Mouse (Mus musculus): ENCODE measurements around the gene Slc25a25.
"Not testable (repeated sequence)": the region's sequence is repeated elsewhere in the genome, so short reads cannot be mapped to it uniquely, and the experiment has no call there.

Gene Slc25a25

DNA sequence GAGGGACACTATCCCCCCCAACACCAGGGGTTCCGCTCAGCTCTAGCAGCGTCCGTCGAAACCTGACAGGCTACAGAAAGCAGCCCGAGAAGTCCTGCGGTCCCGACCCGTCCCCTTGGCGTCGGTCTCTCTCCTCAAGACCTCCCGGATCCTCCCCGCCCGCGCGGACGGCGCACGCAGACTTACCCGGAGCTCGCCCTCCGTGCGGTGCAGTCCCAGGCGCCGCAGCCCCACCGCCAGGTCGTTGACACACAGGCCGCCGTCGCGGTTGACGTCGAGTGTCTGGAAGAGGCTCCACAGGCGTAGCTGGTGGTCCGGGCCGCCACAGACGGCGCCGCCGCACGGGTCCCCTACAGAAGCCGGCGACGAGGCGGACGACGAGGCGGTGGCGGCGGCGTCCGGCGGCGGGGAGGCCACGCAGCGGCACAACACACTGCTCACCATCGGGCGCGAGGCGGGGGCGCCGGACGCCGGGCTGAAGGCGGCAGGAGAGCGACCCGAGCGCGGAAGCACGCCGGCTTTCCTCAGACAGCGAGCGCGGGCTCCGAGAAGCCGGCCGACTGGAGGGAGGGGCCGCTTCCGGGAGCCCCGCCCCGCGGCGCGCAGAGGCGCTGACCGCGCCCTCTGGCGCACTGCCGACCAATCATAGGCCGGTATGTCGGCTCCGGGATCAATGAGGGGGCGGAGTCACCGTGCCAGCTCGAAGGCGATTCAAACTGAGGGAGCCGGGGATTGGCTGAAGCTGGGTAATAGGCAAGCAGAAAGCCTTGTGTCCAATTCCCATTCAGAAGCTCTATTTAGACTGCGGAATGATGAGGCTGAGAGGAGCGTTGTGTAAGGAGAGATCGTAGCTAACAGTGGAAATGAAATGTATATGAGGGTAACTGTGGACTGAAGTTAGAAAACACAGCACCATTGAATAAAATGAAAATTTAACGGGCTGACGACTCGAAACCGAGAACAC, at the start of gene Slc25a25:
Gene Slc25a25 (minus strand): TSS at position 565 of the 964 bp plus-strand sequence.
- DNase-seq (ENCODE audit: low read depth, low spot score) = peak; percentile 99

DNA sequence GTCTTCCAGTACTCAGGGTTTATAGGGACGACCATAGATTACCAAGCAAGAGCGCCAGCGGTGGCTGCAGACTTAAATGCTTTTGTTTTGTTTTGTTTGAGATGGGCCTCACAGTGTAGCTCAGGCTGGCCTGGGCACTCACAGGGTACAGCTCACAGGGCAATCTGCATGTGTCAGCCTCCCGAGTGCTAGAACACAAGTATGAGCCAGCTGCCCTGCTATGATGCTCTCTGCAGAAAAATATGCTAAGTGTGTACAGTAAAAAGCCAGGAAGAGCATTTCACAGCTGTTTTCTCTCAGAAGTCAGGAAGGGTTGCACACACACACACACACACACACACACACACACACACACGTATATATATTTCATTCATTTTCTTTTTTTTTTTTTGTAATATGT, 49.2 kb upstream of the Slc25a25 start:
- DNase-seq (ENCODE audit: low read depth, low spot score) = no peak

GRCm38 (mm10) chr2:32499365-32499764, 48.1 kb upstream of the Slc25a25 start:
- DNase-seq (ENCODE audit: low read depth, low spot score) = no peak

GRCm38 (mm10) chr2:32496190-32496589, 44.9 kb upstream of the Slc25a25 start:
- no peak for DNase-seq (ENCODE audit: low read depth, low spot score)

DNA sequence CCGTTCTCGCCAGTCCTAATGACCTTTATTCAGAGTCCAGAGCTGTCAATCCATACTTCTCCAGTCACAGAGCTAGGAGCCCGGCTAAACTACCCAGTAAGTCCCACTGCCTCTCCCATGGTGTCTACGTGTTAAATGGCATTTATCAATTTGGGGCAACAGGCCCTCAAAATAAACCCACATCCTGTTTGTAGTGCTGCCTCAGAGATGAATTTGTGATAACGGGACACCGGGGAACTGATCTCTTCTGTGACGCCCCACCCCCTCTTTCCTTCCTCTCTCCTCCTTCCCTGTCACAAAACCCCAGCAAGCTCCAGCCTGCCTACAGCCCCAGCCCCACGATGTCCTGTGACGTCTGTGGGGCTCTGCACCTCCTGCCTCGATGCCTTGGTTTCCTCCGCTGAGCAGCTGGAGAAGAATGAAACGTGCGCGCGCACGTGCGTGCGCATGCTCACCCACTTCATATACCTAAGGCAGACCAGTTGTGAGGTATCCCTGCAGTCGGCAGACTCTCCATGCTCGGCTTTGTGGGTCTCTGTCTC, 44.0 kb upstream of the Slc25a25 start:
- DNase-seq (ENCODE audit: low read depth, low spot score) = no peak

- DNase-seq (ENCODE audit: low read depth, low spot score) = no peak
Observed at GRCm38 (mm10) chr2:32494522-32494921, 43.3 kb upstream of the Slc25a25 start.

GRCm38 (mm10) chr2:32493301-32493701, 42.1 kb upstream of the Slc25a25 start:
- DNase-seq (ENCODE audit: low read depth, low spot score) = no peak

DNA sequence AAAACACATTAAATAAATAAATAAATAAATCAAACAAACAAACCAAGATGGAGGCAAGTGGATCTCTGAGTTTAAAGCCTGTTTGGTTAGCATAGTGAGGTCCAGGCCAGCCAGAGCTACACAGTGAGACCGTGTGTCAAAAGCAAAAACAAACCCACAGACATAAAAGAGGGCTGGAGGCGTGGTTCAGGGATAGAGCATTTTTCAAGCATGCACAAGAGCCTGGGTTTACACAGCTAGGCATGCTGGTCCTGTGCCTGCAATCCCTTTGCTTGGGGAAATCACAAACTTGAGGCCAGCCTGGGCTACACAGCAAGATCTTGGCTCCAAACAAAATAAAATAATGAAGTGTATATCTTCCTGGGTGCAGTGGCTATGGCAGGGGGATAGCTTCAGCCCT, 41.4 kb upstream of the Slc25a25 start:
- no peak for DNase-seq (ENCODE audit: low read depth, low spot score)

DNA sequence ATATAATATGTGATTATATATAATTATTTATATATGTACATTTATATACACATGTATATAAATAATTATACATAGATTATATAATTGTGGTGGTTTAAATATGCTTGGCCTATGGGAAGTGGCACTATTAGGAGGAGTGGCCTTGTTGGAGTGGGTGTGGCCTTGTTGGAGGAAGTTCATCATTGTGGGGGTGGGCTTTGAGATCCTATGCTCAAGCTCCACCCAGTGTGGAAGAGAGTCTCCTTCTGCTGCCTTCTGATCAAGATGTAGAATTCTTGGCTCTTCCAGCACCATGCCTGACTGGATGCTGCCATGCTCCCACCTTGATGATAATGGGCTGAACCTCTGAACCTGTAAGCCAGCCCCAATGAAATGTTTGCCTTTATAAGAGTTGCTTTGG, 39.5 kb upstream of the Slc25a25 start:
- not testable (repeated sequence) for DNase-seq (ENCODE audit: low read depth, low spot score)

GRCm38 (mm10) chr2:32488679-32489078, 37.4 kb upstream of the Slc25a25 start:
- peak; percentile 91 for DNase-seq (ENCODE audit: low read depth, low spot score)

GRCm38 (mm10) chr2:32487124-32487623, 35.9 kb upstream of the Slc25a25 start:
- DNase-seq (ENCODE audit: low read depth, low spot score) = peak; percentile 94

- DNase-seq (ENCODE audit: low read depth, low spot score) = no peak
Observed at GRCm38 (mm10) chr2:32486155-32486554, 34.9 kb upstream of the Slc25a25 start.

DNA sequence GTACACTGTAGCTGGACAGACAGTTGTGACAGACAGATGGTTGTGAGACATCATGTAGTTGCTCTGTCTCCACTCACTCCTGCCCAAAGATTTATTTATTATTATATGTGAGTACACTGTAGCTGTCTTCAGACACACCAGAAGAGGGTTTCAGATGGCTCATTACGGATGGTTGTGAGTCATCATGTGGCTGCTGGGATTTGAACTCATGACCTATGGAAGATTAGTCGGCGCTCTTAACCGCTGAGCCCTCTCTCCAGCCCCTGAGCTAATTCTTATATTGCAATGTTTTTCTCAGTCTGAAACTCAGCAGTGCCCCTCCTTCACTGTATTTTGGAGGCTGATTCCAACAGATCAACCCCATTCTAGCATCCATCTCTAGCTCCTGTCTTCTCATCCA, 34.5 kb upstream of the Slc25a25 start:
- DNase-seq (ENCODE audit: low read depth, low spot score) = no peak

- DNase-seq (ENCODE audit: low read depth, low spot score) = no peak
Observed at GRCm38 (mm10) chr2:32484933-32485332, 33.7 kb upstream of the Slc25a25 start.

DNA sequence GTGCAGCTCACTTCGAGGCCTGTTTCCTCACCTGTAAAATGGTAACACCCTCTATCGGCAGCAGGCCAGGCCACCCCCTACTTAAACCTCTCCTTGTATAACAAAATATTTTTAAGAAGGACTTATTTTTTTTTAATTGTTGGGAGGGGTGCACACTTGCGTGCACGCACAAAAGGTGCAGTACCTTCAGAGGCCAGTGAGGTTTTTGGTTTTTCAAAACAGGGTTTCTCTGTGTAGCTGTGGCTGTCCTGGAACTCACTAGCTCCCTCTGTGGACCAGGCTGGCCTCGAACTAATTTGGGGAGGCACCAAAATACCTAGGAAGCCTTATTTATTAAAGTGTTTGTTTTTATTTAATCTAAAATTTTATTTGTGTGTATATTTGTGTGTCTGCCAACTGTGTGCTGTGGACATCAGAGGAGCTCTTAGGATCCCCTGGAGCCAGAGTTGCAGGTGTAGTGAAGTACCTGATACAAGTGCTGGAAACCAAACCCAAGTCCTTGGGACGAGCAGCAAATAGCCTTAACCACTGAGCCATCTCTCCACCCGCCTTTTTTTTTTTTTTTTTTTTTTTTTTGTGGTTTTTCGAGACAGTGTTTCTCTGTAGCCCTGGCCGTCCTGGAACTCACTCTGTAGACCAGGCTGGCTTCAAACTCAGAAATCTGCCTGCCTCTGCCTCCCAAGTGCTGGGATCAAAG, 32.1 kb upstream of the Slc25a25 start:
- no peak for DNase-seq (ENCODE audit: low read depth, low spot score)

GRCm38 (mm10) chr2:32482351-32482750, 31.1 kb upstream of the Slc25a25 start:
- DNase-seq (ENCODE audit: low read depth, low spot score) = no peak

DNA sequence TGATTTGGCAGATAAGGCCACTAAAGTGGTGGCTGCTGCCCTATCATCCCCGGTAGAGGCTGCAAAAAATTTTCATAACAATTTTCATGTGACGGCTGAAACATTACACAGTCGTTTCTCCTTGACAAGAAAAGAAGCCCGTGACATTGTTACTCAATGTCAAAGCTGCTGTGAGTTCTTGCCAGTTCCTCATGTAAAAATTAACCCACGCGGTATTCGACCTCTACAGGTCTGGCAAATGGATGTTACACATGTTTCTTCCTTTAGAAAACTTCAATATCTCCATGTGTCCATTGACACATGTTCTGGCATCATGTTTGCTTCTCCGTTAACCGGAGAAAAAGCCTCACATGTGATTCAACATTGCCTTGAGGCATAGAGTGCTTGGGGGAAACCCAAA, 24.1 kb upstream of the Slc25a25 start:
- not testable (repeated sequence) for DNase-seq (ENCODE audit: low read depth, low spot score)

- DNase-seq (ENCODE audit: low read depth, low spot score) = no peak
Observed at GRCm38 (mm10) chr2:32471681-32472061, 20.4 kb upstream of the Slc25a25 start.

DNA sequence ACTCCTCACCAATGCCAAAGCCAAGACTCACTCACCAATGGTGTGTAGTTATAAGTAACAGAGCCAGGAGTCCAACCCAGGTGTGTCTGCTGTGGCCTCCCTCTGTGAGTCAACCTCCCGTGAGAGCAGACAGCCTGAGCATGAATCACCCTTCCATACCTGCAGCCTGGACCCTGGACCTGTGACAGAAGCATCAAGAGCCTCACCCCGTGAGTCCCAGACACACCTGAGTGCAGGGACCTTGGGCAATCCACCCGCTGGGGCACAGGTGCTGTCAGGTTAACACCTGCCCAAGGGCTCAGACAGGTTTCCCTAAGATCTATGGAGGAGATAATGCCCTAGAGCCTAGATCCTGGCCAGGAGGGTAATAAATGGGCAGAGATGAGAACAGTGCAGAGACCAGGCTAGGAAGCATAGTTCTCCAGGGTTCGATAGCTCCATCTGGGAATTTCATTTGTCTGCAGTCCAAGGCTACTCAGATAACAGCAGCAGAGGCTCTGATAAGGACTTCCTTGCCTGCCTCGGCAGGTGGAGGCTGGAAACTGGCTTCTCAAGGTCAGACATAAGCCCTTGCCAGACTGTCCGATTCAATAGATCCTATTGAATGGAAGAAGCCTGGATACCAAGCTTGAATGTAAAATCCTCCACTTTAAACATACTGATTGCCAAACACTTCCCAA, 19.9 kb upstream of the Slc25a25 start:
- DNase-seq (ENCODE audit: low read depth, low spot score) = no peak

DNA sequence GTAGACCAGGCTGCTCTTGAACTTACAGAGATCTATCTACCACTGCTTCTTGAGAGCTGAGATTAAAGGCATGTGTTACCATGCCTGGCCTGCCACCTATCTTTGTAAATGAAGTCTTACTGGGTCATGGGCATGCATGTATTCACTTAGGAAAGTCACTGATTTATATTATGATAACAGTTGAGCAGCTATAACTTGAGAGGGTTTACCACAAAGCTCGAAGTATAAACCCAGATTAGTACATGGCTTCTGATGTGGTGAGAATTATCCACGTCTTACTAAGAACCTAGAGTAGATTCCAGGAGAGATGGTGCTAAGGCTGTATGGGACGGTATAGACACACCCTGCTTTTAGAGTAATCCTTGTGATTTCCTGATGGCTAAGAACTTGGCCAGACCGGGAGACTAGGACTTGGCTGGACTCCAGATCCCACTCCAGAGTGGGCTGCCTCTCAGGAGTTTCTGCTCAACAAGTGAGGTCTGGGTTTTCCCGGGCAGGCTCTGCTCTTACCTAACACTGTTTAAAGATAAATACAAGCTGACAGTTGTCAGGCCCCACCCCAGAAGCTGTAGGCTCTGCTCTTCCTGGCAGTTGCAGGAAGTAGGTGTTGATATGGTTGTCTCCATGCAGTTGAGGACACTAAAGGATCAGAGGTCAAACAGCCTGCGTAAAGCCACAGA, 13.1 kb upstream of the Slc25a25 start:
- DNase-seq (ENCODE audit: low read depth, low spot score) = no peak

- DNase-seq (ENCODE audit: low read depth, low spot score) = no peak
Observed at GRCm38 (mm10) chr2:32463773-32464172, 12.5 kb upstream of the Slc25a25 start.
